Mouse (Mus musculus): Measurements from ENCODE around the gene Nrd1. TPM values are rescaled to one million over a fixed set of nuclear protein-coding genes. Genes with fewer than 3 reads are reported as not detected.

Nrd1 gene
- polyA plus RNA-seq, 1 experiment: 66.7 TPM

GRCm38 (mm10) chr4:109056351-109056750, 55.9 kb downstream of the Nrd1 start:
- no peak overlapping the region for H3K27ac ChIP-seq (replicated peaks; ENCODE audit: low read depth, low read length)
- H3K4me3 ChIP-seq (ENCODE audit: insufficient read depth, low read depth, low read length): no peak overlapping the region
- H3K4me1 ChIP-seq (ENCODE audit: control insufficient read depth, insufficient read depth, insufficient read length, low read length): no peaks in the 10 kb centered on the region

- Histone ChIP-seq H3K27ac (replicated peaks; ENCODE audit: low read depth, low read length) (no peak overlapping the region), H3K4me3 (ENCODE audit: insufficient read depth, low read depth, low read length) (no peak overlapping the region), H3K4me1 (ENCODE audit: control insufficient read depth, insufficient read depth, insufficient read length, low read length) (no peaks in the 10 kb centered on the region)
Observed at GRCm38 (mm10) chr4:109057640-109058039, 57.2 kb downstream of the Nrd1 start.

GRCm38 (mm10) chr4:109059255-109059821, 58.9 kb downstream of the Nrd1 start:
- no peak overlapping the region for H3K27ac ChIP-seq (replicated peaks; ENCODE audit: low read depth, low read length)
- no peak overlapping the region for H3K4me3 ChIP-seq (ENCODE audit: insufficient read depth, low read depth, low read length)
- no peaks in the 10 kb centered on the region for H3K4me1 ChIP-seq (ENCODE audit: control insufficient read depth, insufficient read depth, insufficient read length, low read length)

GRCm38 (mm10) chr4:109064941-109065340, 64.5 kb downstream of the Nrd1 start:
- Histone ChIP-seq H3K4me3 (ENCODE audit: insufficient read depth, low read depth, low read length) (no peak overlapping the region), H3K27ac (replicated peaks; ENCODE audit: low read depth, low read length) (no peak overlapping the region), H3K4me1 (ENCODE audit: control insufficient read depth, insufficient read depth, insufficient read length, low read length) (no peaks in the 10 kb centered on the region)

- Histone ChIP-seq H3K4me3 (ENCODE audit: insufficient read depth, low read depth, low read length) (no peak overlapping the region), H3K27ac (replicated peaks; ENCODE audit: low read depth, low read length) (no peak overlapping the region), H3K4me1 (ENCODE audit: control insufficient read depth, insufficient read depth, insufficient read length, low read length) (no peaks in the 10 kb centered on the region)
Observed at GRCm38 (mm10) chr4:109065714-109066113, 65.3 kb downstream of the Nrd1 start.

- Histone ChIP-seq H3K4me1 (ENCODE audit: control insufficient read depth, insufficient read depth, insufficient read length, low read length) (no peaks in the 10 kb centered on the region), H3K27ac (replicated peaks; ENCODE audit: low read depth, low read length) (no peak overlapping the region), H3K4me3 (ENCODE audit: insufficient read depth, low read depth, low read length) (no peak overlapping the region)
Observed at GRCm38 (mm10) chr4:109072891-109073290, 72.4 kb downstream of the Nrd1 start.

- Histone ChIP-seq H3K4me1 (ENCODE audit: control insufficient read depth, insufficient read depth, insufficient read length, low read length) (no peaks in the 10 kb centered on the region), H3K27ac (replicated peaks; ENCODE audit: low read depth, low read length) (no peak overlapping the region), H3K4me3 (ENCODE audit: insufficient read depth, low read depth, low read length) (no peak overlapping the region)
Observed at GRCm38 (mm10) chr4:109073296-109073695, 72.8 kb downstream of the Nrd1 start.

- Histone ChIP-seq H3K27ac (replicated peaks; ENCODE audit: low read depth, low read length) (no peak overlapping the region), H3K4me1 (ENCODE audit: control insufficient read depth, insufficient read depth, insufficient read length, low read length) (no peaks in the 10 kb centered on the region), H3K4me3 (ENCODE audit: insufficient read depth, low read depth, low read length) (no peak overlapping the region)
Observed at GRCm38 (mm10) chr4:109078941-109079340, 78.5 kb downstream of the Nrd1 start.

- Histone ChIP-seq H3K4me3 (ENCODE audit: insufficient read depth, low read depth, low read length) (no peak overlapping the region), H3K27ac (replicated peaks; ENCODE audit: low read depth, low read length) (no peak overlapping the region)
Observed at GRCm38 (mm10) chr4:109079676-109080075, 79.2 kb downstream of the Nrd1 start.

GRCm38 (mm10) chr4:109080118-109080517, 79.7 kb downstream of the Nrd1 start:
- Histone ChIP-seq H3K27ac (replicated peaks; ENCODE audit: low read depth, low read length) (no peak overlapping the region), H3K4me1 (ENCODE audit: control insufficient read depth, insufficient read depth, insufficient read length, low read length) (no peaks in the 10 kb centered on the region), H3K4me3 (ENCODE audit: insufficient read depth, low read depth, low read length) (no peak overlapping the region)

More at GRCm38 (mm10) chr4:109079676-109080075, 79.2 kb downstream of the Nrd1 start:
- H3K4me1 ChIP-seq (ENCODE audit: control insufficient read depth, insufficient read depth, insufficient read length, low read length): no peaks in the 10 kb centered on the region

- no peak overlapping the region for H3K27ac ChIP-seq (replicated peaks; ENCODE audit: low read depth, low read length)
- H3K4me1 ChIP-seq (ENCODE audit: control insufficient read depth, insufficient read depth, insufficient read length, low read length): peaks cover 2% of the 10 kb centered on the region; the same call in 1 of the 2 replicates
- H3K4me3 ChIP-seq (ENCODE audit: insufficient read depth, low read depth, low read length): no peak overlapping the region
Observed at GRCm38 (mm10) chr4:109089171-109089570, 88.7 kb downstream of the Nrd1 start.

GRCm38 (mm10) chr4:109089999-109090398, 89.5 kb downstream of the Nrd1 start:
- no peak overlapping the region for H3K4me3 ChIP-seq (ENCODE audit: insufficient read depth, low read depth, low read length)
- H3K27ac ChIP-seq (replicated peaks; ENCODE audit: low read depth, low read length): no peak overlapping the region
- peaks cover 2% of the 10 kb centered on the region for H3K4me1 ChIP-seq (ENCODE audit: control insufficient read depth, insufficient read depth, insufficient read length, low read length)

GRCm38 (mm10) chr4:109091241-109091777, 90.9 kb downstream of the Nrd1 start:
- peaks cover 2% of the 10 kb centered on the region for H3K4me1 ChIP-seq (ENCODE audit: control insufficient read depth, insufficient read depth, insufficient read length, low read length)
- no peak overlapping the region for H3K4me3 ChIP-seq (ENCODE audit: insufficient read depth, low read depth, low read length)
- no peak overlapping the region for H3K27ac ChIP-seq (replicated peaks; ENCODE audit: low read depth, low read length)

GRCm38 (mm10) chr4:109092344-109092743, 91.9 kb downstream of the Nrd1 start:
- Histone ChIP-seq H3K27ac (replicated peaks; ENCODE audit: low read depth, low read length) (no peak overlapping the region), H3K4me1 (ENCODE audit: control insufficient read depth, insufficient read depth, insufficient read length, low read length) (peaks cover 2% of the 10 kb centered on the region), H3K4me3 (ENCODE audit: insufficient read depth, low read depth, low read length) (no peak overlapping the region)

- Histone ChIP-seq H3K4me3 (ENCODE audit: insufficient read depth, low read depth, low read length) (no peak overlapping the region), H3K4me1 (ENCODE audit: control insufficient read depth, insufficient read depth, insufficient read length, low read length) (peaks cover 2% of the 10 kb centered on the region), H3K27ac (replicated peaks; ENCODE audit: low read depth, low read length) (no peak overlapping the region; the same call in 1 of the 2 replicates)
Observed at GRCm38 (mm10) chr4:109094269-109094668, 93.8 kb downstream of the Nrd1 start.

- H3K27ac ChIP-seq (replicated peaks; ENCODE audit: low read depth, low read length): no peak overlapping the region
- peaks cover 2% of the 10 kb centered on the region; the same call in 1 of the 2 replicates for H3K4me1 ChIP-seq (ENCODE audit: control insufficient read depth, insufficient read depth, insufficient read length, low read length)
- H3K4me3 ChIP-seq (ENCODE audit: insufficient read depth, low read depth, low read length): no peak overlapping the region
Observed at GRCm38 (mm10) chr4:109098861-109099260, 98.4 kb downstream of the Nrd1 start.

Measured in brown adipose tissue, adult 24 weeks (tissue).